Mouse (Mus musculus): ENCODE results near the gene Igsf9.

DNA sequence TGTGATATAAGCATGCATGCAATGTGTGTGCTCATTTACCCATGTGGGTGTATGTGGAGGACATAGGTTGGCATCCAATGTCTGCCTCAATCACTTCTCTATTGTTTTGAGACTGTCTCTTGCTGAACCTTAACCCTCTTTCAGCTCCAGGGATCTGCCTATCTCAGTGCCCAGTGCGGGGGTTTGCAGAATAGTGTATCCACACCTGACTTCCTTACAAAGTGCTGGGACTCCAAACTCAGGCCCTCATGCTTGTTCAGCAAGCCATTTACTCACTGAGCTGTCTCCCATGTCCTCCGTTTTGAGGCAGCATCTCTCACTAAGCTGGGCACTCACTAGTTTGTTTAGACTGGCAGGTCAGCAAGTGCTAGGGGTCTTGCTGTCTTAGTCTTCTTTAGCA, 43.0 kb upstream of the Igsf9 start:
- TF ChIP-seq EP300 (IDR thresholded peaks at IDR 0.05) (no peak), CTCF (IDR thresholded peaks at IDR 0.05) (no peak)
